Mouse (Mus musculus) inflammation-experienced regulatory T-cells, adult 6 months (primary cell): ENCODE measurements around the gene Tada2b. TPM values are rescaled to one million over a fixed set of nuclear protein-coding genes. Genes with fewer than 3 reads are reported as not detected.

Source experiments
- ATAC-seq: one replicate; pipeline ENCODE4 v1.8.0; 2017
- polyA plus RNA-seq, 3 experiments: library from polyadenylated mRNA; unstranded; fragments of 100-300 nt; shearing (Covaris generic); gene quantifications; one replicate each; pipeline ENCODE4 v1.2.1; 2017

The Tada2b gene
- polyA plus RNA-seq, 3 experiments from 2014 or later: 2.8 to 3.6 (median 3.5) TPM

GRCm38 (mm10) chr5:36444611-36445010 is 39.5 kb downstream of the Tada2b start:
- no peak for ATAC-seq

- ATAC-seq: no peak
Observed at GRCm38 (mm10) chr5:36440741-36441140, 43.3 kb downstream of the Tada2b start.

- no peak for ATAC-seq
Observed at GRCm38 (mm10) chr5:36436858-36437257, 47.2 kb downstream of the Tada2b start.

- ATAC-seq: no peak
Observed at GRCm38 (mm10) chr5:36434398-36434967, 49.6 kb downstream of the Tada2b start.

- no peak for ATAC-seq
Observed at GRCm38 (mm10) chr5:36431711-36432110, 52.4 kb downstream of the Tada2b start.

GRCm38 (mm10) chr5:36429551-36429950 is 54.5 kb downstream of the Tada2b start:
- ATAC-seq: no peak

- no peak for ATAC-seq
Observed at GRCm38 (mm10) chr5:36427831-36428230, 56.3 kb downstream of the Tada2b start.

- no peak for ATAC-seq
Observed at GRCm38 (mm10) chr5:36426404-36426803, 57.7 kb downstream of the Tada2b start.

- no peak for ATAC-seq
Observed at GRCm38 (mm10) chr5:36424676-36425075, 59.4 kb downstream of the Tada2b start.

Other genes starting within 250 kb of the Tada2b start
- gene Sorcs2, start 86.1 kb downstream of the Tada2b start, polyA plus RNA-seq: 1 to 10 TPM in 2 of 3 experiments, not detected in 1; 2.9 to 3.9 TPM
- gene Grpel1, start 19.3 kb downstream of the Tada2b start, polyA plus RNA-seq: 10 to 100 TPM; 40.2 to 45.9 (median 43.9) TPM
- gene Ccdc96, start 303 bp upstream of the Tada2b start, polyA plus RNA-seq: under 1 TPM in 1 of 3 experiments, not detected in 2; 0.10 TPM
- 10 to 100 TPM; 37.2 to 66.0 (median 57.9) TPM for gene Tbc1d14, start 109.0 kb upstream of the Tada2b start, polyA plus RNA-seq
- 10 to 100 TPM; 18.2 to 32.6 (median 28.6) TPM for gene D5Ertd579e, start 211.7 kb upstream of the Tada2b start, polyA plus RNA-seq